9 mouse cellular contexts compared by ENCODE assay signal in the genomic region with DNA sequence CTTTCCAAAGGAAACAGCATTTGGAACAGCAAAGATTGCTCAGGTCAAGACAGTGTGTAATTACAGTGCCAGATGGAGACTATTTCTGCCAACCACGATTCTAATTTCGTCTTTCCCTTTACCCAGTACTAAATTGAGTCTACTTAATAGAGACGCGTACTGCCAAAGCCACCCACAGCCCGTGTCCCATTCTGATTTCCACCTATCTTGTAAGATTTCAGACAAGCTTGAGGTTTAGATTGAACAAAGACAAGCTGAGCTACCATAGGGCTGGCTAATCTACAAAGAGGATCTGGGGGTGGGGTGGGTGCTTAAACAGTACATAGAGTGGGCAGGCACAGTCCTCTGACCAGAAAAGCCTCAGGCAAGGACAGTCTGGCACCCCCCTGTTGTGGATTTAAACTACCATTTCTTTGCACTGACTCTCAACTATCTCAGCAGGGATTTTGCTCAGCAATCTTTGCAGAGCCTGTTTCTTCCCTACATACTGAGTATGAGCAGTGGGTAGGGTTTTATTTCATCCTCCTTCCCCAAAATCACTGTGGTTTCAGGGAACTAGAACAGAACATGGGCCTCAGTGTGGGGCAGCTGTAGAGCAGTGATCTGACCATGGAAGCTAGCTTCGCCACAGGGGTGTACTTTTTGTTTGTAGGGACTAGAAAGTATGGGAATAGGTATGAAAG. TPM values are rescaled to one million over a fixed set of nuclear protein-coding genes. Genes with fewer than 3 reads are reported as not detected.
DNase-seq lines count a peak whose midpoint lies in the region; ATAC-seq and TF ChIP-seq lines count a peak whose summit lies in the region.
"Had no signal": no experiment of that assay in that cellular context is flagged by ENCODE, and none has a peak within 500 bp of the region (broad histone marks: within the 10 kb centered on the region; RNA-seq: fewer than 3 reads in every experiment).

No protein-coding gene starts in this region.

- H3K36me3 ChIP-seq in neural tube, embryonic 14.5 days (ENCODE audit: control insufficient read depth, insufficient read depth, low read length): no peaks in the 10 kb centered on the region
- H3K36me3 ChIP-seq: lung, embryonic 15.5 days had no signal

- DNase-seq in left cerebral cortex, adult 2 months (ENCODE audit: extremely low spot score in 1 of 2, low spot score in 2 of 2): peak in 1 of 2 experiments; percentile 29
- DNase-seq in left cerebral cortex, adult 11 months (ENCODE audit: low spot score): no peak
- peak; percentile 72 to 79 for DNase-seq in cerebellum, postnatal 10 days
- peak in 1 of 2 experiments; percentile 28 for DNase-seq in layer of hippocampus, adult 2 months (ENCODE audit: low spot score in 2 of 2)
- DNase-seq in urinary bladder, postnatal 36 days (ENCODE audit: low spot score in 2 of 2): no peak
- DNase-seq in testis, postnatal 14 days (ENCODE audit: low spot score): no peak
- no peak for DNase-seq in thymus, postnatal 25 days

- H3K9ac ChIP-seq in neural tube, embryonic 14.5 days (replicated peaks; ENCODE audit: low read depth, low read length): no peak overlapping the region
- H3K9ac ChIP-seq: lung, embryonic 15.5 days had no signal

- no peaks in the 10 kb centered on the region for H3K27me3 ChIP-seq in neural tube, embryonic 14.5 days (ENCODE audit: control insufficient read depth, insufficient read depth, low read length)
- H3K27me3 ChIP-seq: lung, embryonic 15.5 days had no signal

- peaks cover 8% of the 10 kb centered on the region; the same call in 1 of the 2 replicates for H3K4me1 ChIP-seq in neural tube, embryonic 14.5 days (ENCODE audit: control insufficient read depth, insufficient read depth, low read length)
- H3K4me1 ChIP-seq: lung, embryonic 15.5 days had no signal

- H3K27ac ChIP-seq in left cerebral cortex, adult 2 months: peak overlapping the region; percentile 73
- H3K27ac ChIP-seq in layer of hippocampus, adult 2 months: peak overlapping the region; percentile 87
- H3K27ac ChIP-seq in neural tube, embryonic 14.5 days (ENCODE audit: low read depth, low read length): peak overlapping the region; percentile 53; the same call in 1 of the 2 replicates
- H3K27ac ChIP-seq: lung, embryonic 15.5 days had no signal

- intact Hi-C loops in left cerebral cortex, adult 2 months (cut with DNase I): loop anchor here (5.0 kb wide), 1 partner anchor 725 kb away; no protein-coding TSS in a partner anchor

- 64% methylated on average over 6 of the region's 6 CpGs for WGBS in neural tube, embryonic 14.5 days

- ATAC-seq in neural tube, embryonic 14.5 days (ENCODE audit: low read depth): no peak

- TF ChIP-seq CTCF in left cerebral cortex, adult 2 months (IDR thresholded peaks at IDR 0.05): no peak
- TF ChIP-seq CTCF in layer of hippocampus, adult 2 months (conservative IDR thresholded peaks at IDR 0.05): no peak

- peak overlapping the region; percentile 49 for H3K4me3 ChIP-seq in left cerebral cortex, adult 2 months
- H3K4me3 ChIP-seq in layer of hippocampus, adult 2 months: peak overlapping the region; percentile 61
- H3K4me3 ChIP-seq in neural tube, embryonic 14.5 days (ENCODE audit: low read depth, low read length): no peak overlapping the region
- H3K4me3 ChIP-seq: lung, embryonic 15.5 days had no signal

- H3K9me3 ChIP-seq in neural tube, embryonic 14.5 days (ENCODE audit: control insufficient read depth, low read length): no peaks in the 10 kb centered on the region
- H3K9me3 ChIP-seq: lung, embryonic 15.5 days had no signal

- H3K4me2 ChIP-seq in neural tube, embryonic 14.5 days (ENCODE audit: low read depth, low read length): no peak overlapping the region

RNA-seq across cellular contexts. Expression of a gene that starts 44.4 kb away (rescaled TPM):
- 1 to 10 TPM; 1.2 TPM for total RNA-seq in left cerebral cortex, adult 2 months (2021)
- 1 to 10 TPM; 1.7 to 2.0 TPM for total RNA-seq in layer of hippocampus, adult 2 months (2021)
- 2.2 and 2.9 TPM in 2 replicates for polyA plus RNA-seq in neural tube, embryonic 14.5 days (2014; fragmentation: Nextera tagmentation; extraction: Ambion mirVana)

Comparison
In these comparisons a context has a peak if more than half of its experiments do, and no peak if none do; other contexts are left out.
1. DNase-seq: peak in cerebellum, postnatal 10 days (2 of 2); none in left cerebral cortex, adult 11 months (single experiment), urinary bladder, postnatal 36 days (0 of 2), testis, postnatal 14 days (single experiment) and thymus, postnatal 25 days (single experiment).
2. Peak in every context shown above with its lines, with median percentiles within 50 percentile points of each other: H3K27ac ChIP-seq.